ENCODE assay signal across 11 mouse cellular contexts in genomic region chr4:151718866-151719475, GRCm38 (mm10).
DNase-seq lines count a peak whose midpoint lies in the region; ATAC-seq lines count a peak whose summit lies in the region.
"Had no signal": no experiment of that assay in that cellular context is flagged by ENCODE, and none has a peak within 500 bp of the region (broad histone marks: within the 10 kb centered on the region; RNA-seq: fewer than 3 reads in every experiment).

No protein-coding gene starts in this region.

- no peaks in the 10 kb centered on the region for H3K36me3 ChIP-seq in hindbrain, embryonic 10.5 days
- no peaks in the 10 kb centered on the region for H3K36me3 ChIP-seq in hindbrain, embryonic 14.5 days (replicated peaks; ENCODE audit: control insufficient read depth, insufficient read depth)
- H3K36me3 ChIP-seq in liver, embryonic 11.5 days (ENCODE audit: control insufficient read depth, insufficient read depth, low read length): no peaks in the 10 kb centered on the region
- H3K36me3 ChIP-seq: embryonic facial prominence, embryonic 15.5 days; limb, embryonic 12.5 days had no signal

- H3K27me3 ChIP-seq in hindbrain, embryonic 10.5 days (ENCODE audit: insufficient read depth, poor library complexity, severe bottlenecking): no peaks in the 10 kb centered on the region
- H3K27me3 ChIP-seq in hindbrain, embryonic 14.5 days (ENCODE audit: control insufficient read depth, insufficient read depth, low read length): no peaks in the 10 kb centered on the region
- H3K27me3 ChIP-seq in liver, embryonic 11.5 days (replicated peaks; ENCODE audit: control insufficient read depth, insufficient read depth, low read length): no peaks in the 10 kb centered on the region
- H3K27me3 ChIP-seq: embryonic facial prominence, embryonic 15.5 days; limb, embryonic 12.5 days had no signal

- H3K4me2 ChIP-seq in hindbrain, embryonic 14.5 days (replicated peaks): no peak overlapping the region
- no peak overlapping the region for H3K4me2 ChIP-seq in liver, embryonic 11.5 days
- H3K4me2 ChIP-seq: embryonic facial prominence, embryonic 15.5 days; limb, embryonic 12.5 days had no signal

- no peak overlapping the region for H3K9ac ChIP-seq in hindbrain, embryonic 14.5 days
- no peak overlapping the region for H3K9ac ChIP-seq in liver, embryonic 11.5 days (ENCODE audit: low read depth, low read length)
- H3K9ac ChIP-seq: embryonic facial prominence, embryonic 15.5 days; limb, embryonic 12.5 days had no signal

- H3K27ac ChIP-seq in hindbrain, embryonic 10.5 days: 0 out of 2 replicates have a peak overlapping the region, but pooled peaks have one; percentile 45
- no peak overlapping the region for H3K27ac ChIP-seq in hindbrain, embryonic 14.5 days
- 0 out of 2 replicates have a peak overlapping the region, but pooled peaks have one; percentile 4 for H3K27ac ChIP-seq in liver, embryonic 11.5 days (ENCODE audit: low read depth, low read length)
- H3K27ac ChIP-seq: embryonic facial prominence, embryonic 15.5 days; limb, embryonic 12.5 days had no signal

- no peaks in the 10 kb centered on the region for H3K9me3 ChIP-seq in hindbrain, embryonic 10.5 days
- H3K9me3 ChIP-seq in hindbrain, embryonic 14.5 days (ENCODE audit: control insufficient read depth, low read length): no peaks in the 10 kb centered on the region
- H3K9me3 ChIP-seq in liver, embryonic 11.5 days (ENCODE audit: control insufficient read depth, low read length): no peaks in the 10 kb centered on the region
- H3K9me3 ChIP-seq: embryonic facial prominence, embryonic 15.5 days; limb, embryonic 12.5 days had no signal

- intact Hi-C loops in left cerebral cortex, postnatal 10 days (cut with DNase I): no loop called here

- ATAC-seq in hindbrain, embryonic 14.5 days (ENCODE audit: low FRiP score): no peak
- peak; percentile 74 for ATAC-seq in liver, embryonic 11.5 days (replicated peaks; ENCODE audit: low FRiP score)

- no peak for DNase-seq in hindbrain, embryonic 10.5 days (ENCODE audit: low spot score)
- no peak for DNase-seq in hindbrain, embryonic 14.5 days (ENCODE audit: low spot score)
- peak; percentile 35 for DNase-seq in MN1 (ENCODE audit: low spot score)
- DNase-seq in adrenal gland, postnatal 36 days: peak; percentile 33 to 54
- no peak for DNase-seq in liver, embryonic 11.5 days (ENCODE audit: low spot score)
- no peak for DNase-seq in testis, postnatal 10 days (ENCODE audit: low spot score)
- no peak for DNase-seq in left cerebral cortex, postnatal 10 days (ENCODE audit: extremely low spot score in 1 of 2, low spot score in 2 of 2)
- no peak for DNase-seq in cerebellum, postnatal 36 days
- DNase-seq: heart, postnatal 14 days had no signal

- 56% methylated on average over 21 of the region's 21 CpGs for WGBS in hindbrain, embryonic 10.5 days
- 37% methylated on average over 21 of the region's 21 CpGs for WGBS in hindbrain, embryonic 14.5 days
- 43% methylated on average over 21 of the region's 21 CpGs for WGBS in liver, embryonic 11.5 days

- H3K4me1 ChIP-seq in hindbrain, embryonic 10.5 days (replicated peaks): peaks cover 28% of the 10 kb centered on the region
- peaks cover 24% of the 10 kb centered on the region; the same call in 1 of the 2 replicates for H3K4me1 ChIP-seq in hindbrain, embryonic 14.5 days (replicated peaks; ENCODE audit: control insufficient read depth, insufficient read depth, low read length)
- peaks cover 7% of the 10 kb centered on the region for H3K4me1 ChIP-seq in liver, embryonic 11.5 days (replicated peaks; ENCODE audit: control insufficient read depth, insufficient read depth, low read length)

- no peak overlapping the region for H3K4me3 ChIP-seq in hindbrain, embryonic 10.5 days
- H3K4me3 ChIP-seq in hindbrain, embryonic 14.5 days (replicated peaks; ENCODE audit: low read length): no peak overlapping the region
- H3K4me3 ChIP-seq in liver, embryonic 11.5 days (ENCODE audit: low read depth, low read length): no peak overlapping the region
- H3K4me3 ChIP-seq: embryonic facial prominence, embryonic 15.5 days; limb, embryonic 12.5 days had no signal

Comparison
In these comparisons a context has a peak if more than half of its experiments do, and no peak if none do; other contexts are left out.
1. DNase-seq: peak in MN1 (single experiment) and adrenal gland, postnatal 36 days (2 of 2); none in hindbrain, embryonic 10.5 days (single experiment), hindbrain, embryonic 14.5 days (single experiment), liver, embryonic 11.5 days (single experiment), testis, postnatal 10 days (single experiment), left cerebral cortex, postnatal 10 days (0 of 2) and cerebellum, postnatal 36 days (0 of 2).